Mouse (Mus musculus) cerebellum, adult 2 months (tissue): Measurements from ENCODE around the gene Nop10. TPM values are rescaled to one million over a fixed set of nuclear protein-coding genes. Genes with fewer than 3 reads are reported as not detected.
A peak's percentile ranks its signal among the peaks of the same experiment; 100 is the strongest.

Source experiments
- DNase-seq, 2 experiments: peaks; one replicate each; pipeline ENCODE4 v3.0.0; 2021
- H3K27ac ChIP-seq: fragments of 200-500 bp; 2 replicates; pipeline ENCODE4 v1.5.1; 2012; ENCODE audit warnings: low read length, control low read depth, inconsistent platforms; ENCODE audit not compliant: insufficient read depth
- H3K27me3 ChIP-seq: fragments of 200-500 bp; 2 replicates; pipeline ENCODE4 v1.6.1; 2012; ENCODE audit warnings: inconsistent platforms, mild to moderate bottlenecking, low read length, moderate library complexity; ENCODE audit not compliant: control insufficient read depth, insufficient read depth
- H3K4me1 ChIP-seq: fragments of 200-500 bp; 2 replicates; pipeline ENCODE4 v1.6.1; 2011; ENCODE audit warnings: low read length; ENCODE audit not compliant: control insufficient read depth, insufficient read depth
- H3K4me3 ChIP-seq: fragments of 200-500 bp; replicated peaks from 2 replicates; pipeline ENCODE3; 2011; ENCODE audit warnings: mild to moderate bottlenecking, low read depth, low read length, control low read depth; ENCODE audit not compliant: insufficient read depth
- CTCF ChIP-seq: fragments of 200-500 bp; IDR thresholded peaks from 2 replicates; pipeline ENCODE4 v1.5.1; 2011; ENCODE audit warnings: low read depth, mild to moderate bottlenecking, control low read depth, low read length, moderate library complexity, borderline replicate concordance; ENCODE audit not compliant: insufficient read depth
- POLR2A ChIP-seq: fragments of 200-500 bp; IDR thresholded peaks from 2 replicates; pipeline ENCODE4 v1.6.1; 2011; ENCODE audit warnings: low read length, control low read depth, borderline replicate concordance; ENCODE audit not compliant: insufficient read depth
- WGBS: fragments of 180-500 bp; shearing (Covaris S2); methylation state at CpG from one replicate; pipeline ENCODE4 v1.1.7; 2018; 5-methylcytosine and 5-hydroxymethylcytosine counted together
- polyA plus RNA-seq: library from polyadenylated mRNA; depleted of rRNA; stranded (reverse); fragments of >200 nt; gene quantifications from 2 replicates; pipeline ENCODE4 v1.2.3, GENCODE M21; 2012

Nop10 gene
- polyA plus RNA-seq, 1 experiment: 99.7 TPM

GRCm38 (mm10) chr2:112266242-112266592 lies 4.5 kb downstream of the Nop10 start, which contains the start of gene Gm21985:
Gm21985 (plus strand) TSS chr2:112266314.
- H3K27me3 ChIP-seq: no peaks in the 10 kb centered on the region
- no peak for TF ChIP-seq POLR2A
- no peak for TF ChIP-seq CTCF
- WGBS: under 1% methylated on average over 11 of the region's 11 CpGs
- peak within 1 kb of the TSS; percentile 76 for H3K4me3 ChIP-seq
- H3K27ac ChIP-seq: peak within 1 kb of the TSS; percentile 73
- H3K4me1 ChIP-seq: no peaks in the 10 kb centered on the region; the same call in 1 of the 2 replicates
- DNase-seq: peak in 1 of 2 experiments; percentile 57

- no peaks in the 10 kb centered on the region for H3K27me3 ChIP-seq
- H3K4me1 ChIP-seq: no peaks in the 10 kb centered on the region; the same call in 1 of the 2 replicates
- TF ChIP-seq CTCF: no peak
- TF ChIP-seq POLR2A: no peak
- peak overlapping the region; percentile 46; the same call in 1 of the 2 replicates for H3K27ac ChIP-seq
- under 1% methylated on average over 10 of the region's 10 CpGs for WGBS
- DNase-seq: peak; percentile 46 to 49
- peak overlapping the region; percentile 67 for H3K4me3 ChIP-seq
Measured at GRCm38 (mm10) chr2:112266780-112267179, 5.1 kb downstream of the Nop10 start.

- TF ChIP-seq POLR2A (no peak), CTCF (no peak)
- no peak overlapping the region for H3K27ac ChIP-seq
Measured at GRCm38 (mm10) chr2:112267547-112268269, 6.0 kb downstream of the Nop10 start.

GRCm38 (mm10) chr2:112270011-112270410 lies 8.3 kb downstream of the Nop10 start:
- TF ChIP-seq POLR2A (no peak), CTCF (no peak)
- Histone ChIP-seq H3K4me1 (peaks cover 5% of the 10 kb centered on the region), H3K4me3 (no peak overlapping the region), H3K27me3 (no peaks in the 10 kb centered on the region), H3K27ac (no peak overlapping the region)
- DNase-seq: no peak
- 63% methylated on average over 2 of the region's 2 CpGs for WGBS

More at GRCm38 (mm10) chr2:112267547-112268269, 6.0 kb downstream of the Nop10 start:
- Histone ChIP-seq H3K4me3 (peak overlapping the region; percentile 10), H3K4me1 (peaks cover under 1% of the 10 kb centered on the region; the same call in 1 of the 2 replicates), H3K27me3 (no peaks in the 10 kb centered on the region)
- DNase-seq: no peak
- WGBS: 66% methylated on average over 8 of the region's 8 CpGs

- no peak for DNase-seq
- TF ChIP-seq CTCF (no peak), POLR2A (no peak)
- Histone ChIP-seq H3K27ac (no peak overlapping the region), H3K4me1 (peaks cover 5% of the 10 kb centered on the region), H3K4me3 (no peak overlapping the region), H3K27me3 (no peaks in the 10 kb centered on the region)
- 97% methylated on average over 2 of the region's 2 CpGs for WGBS
Measured at GRCm38 (mm10) chr2:112272909-112273308, 11.2 kb downstream of the Nop10 start.

- no peak for DNase-seq
- TF ChIP-seq POLR2A: no peak
- TF ChIP-seq CTCF: no peak
- Histone ChIP-seq H3K4me3 (no peak overlapping the region), H3K4me1 (peaks cover 5% of the 10 kb centered on the region), H3K27me3 (no peaks in the 10 kb centered on the region), H3K27ac (no peak overlapping the region)
- WGBS: 56% methylated on average over 6 of the region's 6 CpGs
Measured at GRCm38 (mm10) chr2:112273474-112273873, 11.7 kb downstream of the Nop10 start.

GRCm38 (mm10) chr2:112276870-112277269 lies 15.1 kb downstream of the Nop10 start:
- no peak overlapping the region for H3K4me3 ChIP-seq
- 81% methylated on average over 3 of the region's 3 CpGs for WGBS
- no peak for DNase-seq

GRCm38 (mm10) chr2:112282846-112283245 lies 21.1 kb downstream of the Nop10 start:
- no peak for DNase-seq
- Histone ChIP-seq H3K4me1 (peaks cover 4% of the 10 kb centered on the region; the same call in 1 of the 2 replicates), H3K27me3 (no peaks in the 10 kb centered on the region), H3K4me3 (no peak overlapping the region), H3K27ac (no peak overlapping the region)
- WGBS: 90% methylated on average over 1 of the region's 1 CpGs
- TF ChIP-seq CTCF (no peak), POLR2A (no peak)

More at GRCm38 (mm10) chr2:112276870-112277269, 15.1 kb downstream of the Nop10 start:
- no peaks in the 10 kb centered on the region for H3K27me3 ChIP-seq
- peaks cover 5% of the 10 kb centered on the region for H3K4me1 ChIP-seq
- H3K27ac ChIP-seq: no peak overlapping the region
- TF ChIP-seq POLR2A (no peak), CTCF (no peak)
